Mouse (Mus musculus): ENCODE measurements around the gene Snx8.

The Snx8 gene

GRCm38 (mm10) chr5:140342880-140343279 is 46.2 kb downstream of the Snx8 start:
- DNase-seq = no peak

- no peak for DNase-seq
Measured at GRCm38 (mm10) chr5:140339836-140340235, 49.2 kb downstream of the Snx8 start.

- no peak for DNase-seq
Measured at GRCm38 (mm10) chr5:140338779-140339178, 50.3 kb downstream of the Snx8 start.

- DNase-seq = no peak
Measured at GRCm38 (mm10) chr5:140336680-140337079, 52.4 kb downstream of the Snx8 start.

- no peak for DNase-seq
Measured at GRCm38 (mm10) chr5:140333631-140334030, 55.4 kb downstream of the Snx8 start.

GRCm38 (mm10) chr5:140332519-140332918 is 56.5 kb downstream of the Snx8 start:
- DNase-seq = no peak

- peak; percentile 79 for DNase-seq
Measured at GRCm38 (mm10) chr5:140331615-140332512, 57.2 kb downstream of the Snx8 start, which contains the start of gene Mrm2. Gene Mrm2, minus strand, starts transcription at chr5:140331898.

- no peak for DNase-seq
Measured at GRCm38 (mm10) chr5:140324058-140324457, 65.0 kb downstream of the Snx8 start.

- no peak for DNase-seq
Measured at GRCm38 (mm10) chr5:140321756-140322575, 67.1 kb downstream of the Snx8 start.

GRCm38 (mm10) chr5:140321042-140321755 is 67.9 kb downstream of the Snx8 start, which contains the start of the genes Mad1l1 and Nudt1:
Gene Mad1l1, minus strand, starts transcription at chr5:140321552.
Gene Nudt1, plus strand, starts transcription at chr5:140321656.
- peak; percentile 95 for DNase-seq

GRCm38 (mm10) chr5:140316716-140317115 is 72.3 kb downstream of the Snx8 start:
- no peak for DNase-seq

- DNase-seq = no peak
Measured at GRCm38 (mm10) chr5:140307602-140308001, 81.5 kb downstream of the Snx8 start.

- no peak for DNase-seq
Measured at GRCm38 (mm10) chr5:140306016-140306415, 83.0 kb downstream of the Snx8 start.

GRCm38 (mm10) chr5:140298291-140298690 is 90.8 kb downstream of the Snx8 start:
- DNase-seq = no peak

- DNase-seq = peak; percentile 53
Measured at GRCm38 (mm10) chr5:140292152-140292551, 96.9 kb downstream of the Snx8 start.

All from kidney, adult 11 months (tissue).